Mouse (Mus musculus): ENCODE measurements around the gene Olfr196.

DNA sequence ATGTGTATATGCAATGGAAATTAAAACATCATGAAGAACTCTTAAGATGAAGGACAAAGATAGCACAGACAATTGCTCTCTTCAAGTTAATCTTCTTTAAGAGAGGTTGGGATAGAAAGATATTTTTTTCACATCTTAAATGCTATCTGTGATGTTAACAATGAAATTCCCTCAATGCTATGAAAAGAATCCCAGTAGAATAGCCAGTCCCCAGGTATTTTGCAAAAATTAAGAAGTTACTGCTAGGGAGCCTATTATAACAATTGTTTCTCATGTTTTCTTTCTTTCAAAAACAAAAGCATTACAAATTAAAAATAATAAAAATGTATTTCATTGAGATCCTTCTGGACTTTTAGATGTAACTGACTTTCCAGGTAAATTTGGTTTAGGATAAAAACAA is 49.3 kb downstream of the Olfr196 start, which contains the start of gene Olfr194:
- no peak for TF ChIP-seq CTCF (conservative IDR thresholded peaks at IDR 0.05; ENCODE audit: insufficient read depth, insufficient read length, low read depth, low read length)
- no peak for TF ChIP-seq POLR2A (IDR thresholded peaks at IDR 0.05; ENCODE audit: low read depth, low read length)

All from kidney, adult 2 months (tissue).